Mouse (Mus musculus) 3134 (cell line): ENCODE measurements around the gene Begain.

Experiments
- DNase-seq: peaks from one replicate; pipeline ENCODE4 v3.0.0-alpha.2; 2011; ENCODE audit warnings: low spot score; ENCODE audit not compliant: insufficient read length; ENCODE audit errors: extremely low read depth

Gene Begain

DNA sequence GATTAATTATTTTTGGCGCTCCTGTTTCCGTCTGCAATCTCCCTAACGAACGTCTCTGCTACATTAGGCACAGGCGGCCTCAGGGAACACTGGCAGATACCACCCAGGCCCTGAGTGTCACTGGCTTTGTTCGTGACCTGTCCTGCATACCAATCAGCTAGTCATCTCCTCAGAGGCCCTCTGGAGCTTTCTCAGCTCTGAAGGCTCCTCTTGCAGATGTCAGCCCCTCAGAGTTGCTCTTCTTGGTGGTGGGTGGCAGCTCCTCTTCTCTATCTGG is 85.4 kb downstream of the Begain start:
- DNase-seq: no peak
